Mouse (Mus musculus) induced T-regulatory cell, adult 2 months (primary cell): ENCODE measurements around the gene Ccdc102a.

Source experiments
- DNase-seq: peaks from one replicate; pipeline ENCODE4 v3.0.0-alpha.2; 2012; ENCODE audit warnings: low read depth

The Ccdc102a gene

DNA sequence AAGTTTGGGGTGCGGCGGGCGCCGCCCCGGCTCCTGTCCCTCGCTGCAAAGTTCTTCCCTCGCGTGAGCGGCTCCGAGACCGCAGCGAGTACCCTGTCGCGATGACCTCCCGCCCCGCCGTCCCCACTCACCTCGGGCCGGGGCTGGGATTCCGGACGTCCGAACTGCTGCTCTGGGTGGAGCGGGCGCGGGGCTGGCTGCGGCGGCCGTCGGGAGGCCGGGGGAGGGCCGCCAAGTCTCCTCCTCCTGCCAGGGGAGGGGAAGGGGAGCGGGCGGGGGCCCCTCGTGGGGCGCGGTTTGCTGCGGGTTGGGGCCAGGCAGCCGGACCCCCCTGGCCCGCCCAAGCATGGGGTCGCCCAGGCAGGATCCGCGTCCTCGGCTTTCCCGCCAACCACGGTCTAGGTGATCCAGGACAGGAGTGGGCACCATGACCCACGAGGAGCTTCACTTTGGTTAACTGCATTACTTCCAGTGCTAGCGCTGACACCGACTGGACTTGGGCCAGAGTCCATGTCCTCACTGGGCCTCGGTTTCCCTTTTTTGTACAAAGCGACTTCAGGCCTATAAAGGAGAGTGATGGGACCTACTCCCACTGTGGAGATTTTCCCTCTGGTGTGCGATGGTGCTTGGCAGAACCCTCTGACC, at the start of gene Ccdc102a:
Gene Ccdc102a (minus strand): TSS at position 248 of the 645 bp plus-strand sequence.
- DNase-seq = peak; percentile 50

DNA sequence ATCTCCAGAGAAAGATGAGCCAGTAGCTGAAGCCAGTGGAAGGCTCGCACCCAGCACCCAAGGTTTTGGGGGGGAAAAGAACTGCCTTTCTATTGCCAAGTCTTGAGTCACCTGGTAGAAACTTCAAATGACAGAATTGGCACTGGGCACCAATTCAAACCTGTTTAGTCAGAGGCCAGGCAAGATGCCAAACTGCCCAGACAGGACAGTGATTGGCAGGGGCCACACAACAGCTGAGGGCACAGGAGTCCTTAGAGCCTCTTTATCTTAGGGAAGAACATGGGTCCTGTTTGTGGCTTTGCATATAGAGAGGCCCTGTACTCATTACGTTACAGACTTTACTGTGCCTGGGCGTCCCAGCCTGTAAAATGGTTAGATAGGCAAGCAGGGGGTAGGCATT, 49.7 kb upstream of the Ccdc102a start:
- no peak for DNase-seq

DNA sequence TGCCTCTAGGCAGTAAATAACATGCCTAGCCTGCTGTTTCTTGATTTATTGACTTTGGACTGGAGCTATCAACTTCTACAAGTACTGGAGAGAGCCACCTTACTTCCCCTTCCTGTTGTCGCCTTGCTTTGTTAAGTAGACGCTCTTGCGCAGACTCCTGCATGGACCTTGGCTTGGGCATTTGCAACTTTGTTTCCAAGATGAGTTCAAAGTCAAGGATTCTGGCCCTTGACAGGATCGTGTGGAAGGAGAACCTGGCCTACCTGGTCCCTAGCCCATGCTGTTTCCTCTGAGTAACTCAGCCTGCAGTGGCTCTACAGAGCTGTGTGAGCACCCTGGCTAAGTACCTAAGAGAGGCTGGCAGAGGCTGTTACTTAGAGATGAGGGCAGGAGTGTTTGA, 49.2 kb upstream of the Ccdc102a start:
- no peak for DNase-seq

DNA sequence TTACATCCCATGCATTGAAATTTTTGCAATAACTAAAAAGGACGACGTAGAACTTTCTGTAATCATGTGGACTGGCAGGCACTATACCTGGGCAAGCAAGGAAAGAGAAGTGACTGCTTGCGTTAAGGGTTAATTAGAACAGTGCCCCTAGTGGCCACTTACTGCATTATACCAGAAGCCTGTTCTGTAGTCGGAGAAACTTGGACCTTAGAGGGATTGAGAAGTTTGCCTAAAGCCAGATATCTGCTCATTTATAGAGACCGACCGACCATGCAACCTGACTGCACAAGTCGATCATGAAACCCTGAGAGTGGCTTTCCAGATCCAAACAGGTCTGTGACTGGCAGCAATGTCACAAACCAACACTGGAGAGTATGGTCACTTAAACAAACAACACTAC, 48.7 kb upstream of the Ccdc102a start:
- peak; percentile 76 for DNase-seq

DNA sequence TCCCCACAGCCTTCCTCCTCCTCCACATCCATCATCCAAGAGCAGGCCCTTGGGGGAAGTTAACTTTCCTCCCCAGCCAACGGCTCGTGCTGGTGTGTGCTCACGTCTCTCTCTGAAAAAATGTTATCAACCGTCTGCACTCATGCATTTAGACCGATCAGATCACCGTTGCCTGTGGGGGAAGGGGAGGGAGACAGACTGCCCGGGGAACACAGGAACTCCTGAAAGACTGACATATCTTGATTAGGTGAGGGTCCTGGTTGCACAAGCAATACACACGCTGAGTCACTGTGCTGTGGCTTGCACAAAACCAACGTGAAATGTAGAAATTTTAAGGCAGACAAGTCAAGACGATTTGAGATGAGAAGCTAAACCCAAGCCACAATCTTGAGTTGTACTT, 46.9 kb upstream of the Ccdc102a start:
- no peak for DNase-seq

DNA sequence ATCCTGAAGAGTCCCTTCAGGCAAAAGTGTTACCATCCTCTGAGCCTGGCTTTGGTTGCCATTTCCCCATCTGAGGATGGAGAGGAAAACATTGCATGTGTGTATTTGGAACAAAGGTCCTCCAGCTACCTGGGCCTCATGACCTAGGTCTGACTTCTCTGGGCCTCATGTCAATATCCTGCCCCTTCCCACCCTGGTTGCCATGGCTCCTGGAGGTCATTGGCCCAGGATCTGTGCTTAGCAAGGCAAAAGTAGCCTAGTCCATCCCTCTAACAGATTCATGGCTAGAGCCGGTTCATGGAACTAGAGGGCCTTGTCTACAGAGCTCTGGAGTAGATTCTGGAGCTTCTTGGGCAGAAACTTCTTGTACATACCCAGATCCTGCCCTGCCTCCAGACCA, 44.3 kb upstream of the Ccdc102a start:
- DNase-seq = no peak

DNA sequence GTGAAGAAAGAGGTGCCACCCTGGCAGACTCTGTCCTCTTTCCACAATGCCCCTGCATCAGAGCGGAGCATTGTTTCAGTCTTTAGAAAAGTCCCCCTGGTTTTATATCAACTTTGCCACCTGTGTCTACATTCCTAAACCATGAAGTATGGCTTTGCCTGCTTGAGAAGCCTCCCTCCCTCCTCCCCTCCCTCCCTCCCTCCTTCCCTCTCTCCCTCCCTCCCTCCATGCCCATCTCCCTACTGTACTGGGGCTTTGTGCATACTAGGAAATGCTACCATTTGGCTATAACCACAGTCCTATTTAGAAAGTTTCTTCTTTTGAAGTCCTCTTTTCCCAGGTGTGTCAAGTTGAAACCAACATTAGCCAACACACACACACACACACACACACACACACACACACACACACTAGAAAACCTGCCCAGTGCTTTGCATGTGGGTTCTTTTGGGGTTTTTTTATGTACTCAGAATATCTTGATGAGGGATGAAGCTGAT, 38.2 kb upstream of the Ccdc102a start:
- peak; percentile 22 for DNase-seq

DNA sequence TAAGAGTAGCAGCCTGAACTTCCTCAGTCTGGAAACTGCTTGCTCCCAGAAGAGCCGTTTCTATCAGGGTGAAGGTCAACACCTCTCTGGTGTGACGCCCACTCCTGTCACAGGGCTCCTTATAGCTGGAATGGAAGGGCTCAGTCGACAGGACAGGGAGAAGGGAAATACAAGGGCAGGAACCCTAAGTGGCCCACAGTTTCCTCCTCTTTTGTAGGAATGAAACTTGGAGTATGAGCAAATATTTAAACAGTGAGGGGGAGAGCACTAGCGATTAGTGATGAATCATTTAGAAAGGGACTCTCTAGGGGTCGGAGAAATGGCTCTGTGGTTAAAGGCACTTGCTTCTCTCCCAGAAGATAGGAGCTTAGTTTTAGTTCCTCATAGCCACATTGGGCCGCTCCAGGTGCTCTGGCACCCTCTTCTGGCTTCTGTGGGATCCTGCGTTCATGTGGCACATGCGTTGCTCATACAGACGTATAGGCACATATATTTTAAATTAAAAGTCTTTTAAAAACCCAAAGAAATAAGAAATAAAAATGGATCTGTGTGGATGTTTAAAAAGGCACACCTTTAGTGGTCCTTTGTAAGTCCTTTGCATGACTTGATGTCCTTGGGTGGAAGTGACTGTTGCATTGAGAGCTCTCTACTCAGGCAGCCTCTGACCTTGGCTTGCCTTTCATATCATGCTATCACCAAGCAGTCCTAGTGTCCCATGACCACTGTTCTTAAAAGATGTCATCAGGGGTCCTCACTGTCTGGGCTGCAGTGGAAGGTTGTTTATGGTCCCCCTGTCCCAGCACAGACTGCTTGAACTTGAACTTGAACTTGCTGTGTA, 37.2 kb upstream of the Ccdc102a start:
- peak; percentile 55 for DNase-seq

DNA sequence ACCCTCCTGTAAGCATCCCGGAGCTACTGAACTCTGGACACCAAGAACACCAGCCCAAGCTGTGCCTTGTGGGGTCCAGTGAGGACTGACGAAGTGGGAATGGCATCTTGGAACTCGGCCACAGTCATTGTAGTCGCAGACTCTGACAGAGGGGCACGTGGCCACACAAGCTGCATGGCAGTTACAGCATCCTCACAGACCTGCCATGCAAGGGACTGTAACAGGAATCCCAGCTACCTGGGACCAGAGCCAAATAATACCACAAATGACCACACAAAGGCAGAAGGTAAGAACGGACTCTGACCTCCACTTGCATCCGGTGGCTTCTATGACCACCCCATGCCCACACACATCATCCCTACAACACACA, 36.5 kb upstream of the Ccdc102a start:
- DNase-seq = no peak

DNA sequence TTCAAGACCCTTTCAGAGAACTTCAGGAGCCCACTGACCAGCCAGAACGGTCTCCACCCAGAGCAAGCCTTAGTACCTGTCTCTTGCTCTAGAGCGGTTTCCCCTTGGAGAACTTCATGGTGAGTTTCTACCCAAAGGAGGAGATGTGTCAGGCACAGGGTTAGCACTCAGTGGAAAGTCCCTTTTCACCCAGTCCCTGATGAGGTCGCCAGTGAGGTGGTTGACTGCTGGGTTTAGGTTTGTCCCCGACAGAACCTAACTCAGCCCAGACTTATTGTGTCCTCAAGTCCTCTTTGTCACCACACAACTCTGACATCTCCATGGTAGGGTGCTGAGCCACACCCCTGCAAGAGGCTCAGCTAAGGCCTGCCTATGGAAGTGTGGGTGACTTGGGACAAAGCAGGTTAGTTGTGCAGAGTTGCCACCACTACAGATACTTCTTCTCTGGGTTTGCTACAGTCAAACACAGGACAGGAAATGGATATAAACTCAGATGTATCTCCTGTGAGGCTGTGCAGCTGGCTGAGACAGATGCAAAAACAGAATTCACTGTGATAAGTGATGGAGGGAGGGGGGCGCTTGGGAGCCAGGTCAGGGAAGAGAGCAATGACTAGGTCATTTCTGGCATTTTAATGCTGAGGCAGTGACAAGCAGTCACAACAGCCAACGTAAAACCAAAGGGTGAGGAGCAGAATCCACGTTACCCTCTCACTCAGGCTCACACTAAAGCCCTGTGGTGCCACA, 35.9 kb upstream of the Ccdc102a start:
- peak; percentile 37 for DNase-seq

DNA sequence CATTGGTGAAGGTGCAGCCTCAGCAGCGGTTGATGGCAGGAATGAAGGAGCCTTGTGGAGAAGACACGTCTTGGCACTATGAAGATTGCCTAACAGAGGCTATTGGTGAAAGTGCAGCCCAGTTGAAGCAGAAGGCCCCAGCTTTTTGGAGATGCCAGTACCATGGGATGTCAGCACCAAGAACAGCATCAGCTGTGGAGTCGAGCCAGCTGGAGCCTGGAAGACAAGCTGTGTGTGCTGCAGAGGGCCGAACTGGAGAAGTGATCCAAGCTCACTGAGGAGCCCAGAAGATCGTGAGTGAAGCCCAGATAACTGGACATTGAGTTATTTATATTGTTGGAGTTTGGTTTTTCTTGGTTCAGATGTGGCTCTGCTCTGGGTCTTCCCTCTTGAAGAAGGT, 34.2 kb upstream of the Ccdc102a start:
- no peak for DNase-seq

DNA sequence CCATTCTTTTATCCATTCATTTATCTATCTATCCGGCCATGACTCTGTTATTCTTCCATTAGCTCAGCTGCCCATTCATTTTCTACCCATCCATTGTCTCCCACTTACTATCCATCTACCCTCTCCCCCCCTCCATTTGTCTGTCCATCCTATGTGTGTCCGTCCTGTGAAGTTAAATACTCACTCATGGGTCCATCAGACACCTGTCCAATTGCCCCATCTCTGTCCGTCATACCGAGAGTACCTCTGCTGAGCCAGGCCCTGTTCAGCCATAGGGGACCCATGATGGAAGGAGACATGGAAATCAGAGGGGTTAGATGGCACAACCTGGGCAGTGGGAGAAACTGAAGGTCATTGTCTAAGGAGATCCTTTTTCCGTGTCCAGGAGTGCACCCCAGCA, 32.6 kb upstream of the Ccdc102a start:
- DNase-seq = no peak

DNA sequence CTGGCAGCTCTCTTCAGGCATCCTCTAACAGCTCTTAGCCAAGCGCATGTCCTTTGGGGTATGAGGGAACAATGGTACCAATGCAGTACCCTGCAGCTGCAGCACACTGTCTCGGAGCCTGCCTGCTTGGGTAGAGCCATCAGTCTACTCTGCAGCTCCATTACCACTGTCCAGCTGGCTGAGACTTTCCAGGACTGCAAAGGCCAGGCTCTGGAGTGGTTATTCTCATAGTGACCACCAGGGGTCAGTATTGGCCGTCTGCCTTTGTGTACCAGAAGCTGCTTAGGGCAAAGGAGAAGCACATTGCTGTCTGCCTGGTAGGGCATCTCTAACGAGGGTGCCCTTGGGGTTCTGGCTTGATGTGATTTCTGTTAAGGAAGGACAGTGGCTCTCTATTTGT, 32.1 kb upstream of the Ccdc102a start:
- peak; percentile 78 for DNase-seq

DNA sequence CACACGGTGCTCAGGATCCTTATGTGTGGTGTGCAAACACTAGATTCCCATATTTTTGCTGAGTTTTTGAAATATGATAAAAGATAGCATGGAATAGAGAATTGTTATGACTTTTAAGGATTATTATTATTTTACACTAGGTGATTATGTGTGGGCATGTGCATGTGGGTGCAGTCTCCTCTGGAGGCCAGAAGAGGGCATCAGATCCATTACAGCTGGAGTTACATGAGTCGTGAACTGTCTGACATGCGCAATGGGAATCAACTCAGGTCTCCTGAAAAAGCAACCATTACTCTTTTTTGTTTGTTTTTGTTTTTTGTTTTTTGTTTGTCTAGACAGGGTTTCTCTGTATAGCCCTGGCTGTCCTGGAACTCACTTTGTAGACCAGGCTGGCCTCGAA, 31.1 kb upstream of the Ccdc102a start:
- no peak for DNase-seq

DNA sequence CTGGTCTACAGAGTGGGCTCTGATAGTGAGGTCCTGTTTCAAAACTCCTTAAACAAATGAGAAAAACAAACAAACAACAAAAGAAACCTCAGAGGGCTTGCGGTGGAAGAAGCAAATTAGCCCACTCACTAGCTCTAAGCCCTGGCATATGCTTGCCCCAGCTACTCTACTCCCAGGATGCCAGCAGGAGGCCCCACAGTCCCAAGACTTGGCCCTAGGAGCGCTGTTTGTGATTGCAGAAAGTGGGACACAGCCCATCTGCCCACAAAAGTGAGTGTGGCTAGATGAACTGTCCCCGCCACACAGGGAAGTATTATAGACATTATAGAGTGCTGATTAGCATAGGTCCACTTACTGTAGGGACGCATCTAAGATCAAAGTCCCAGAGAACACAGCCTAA, 30.5 kb upstream of the Ccdc102a start:
- no peak for DNase-seq

DNA sequence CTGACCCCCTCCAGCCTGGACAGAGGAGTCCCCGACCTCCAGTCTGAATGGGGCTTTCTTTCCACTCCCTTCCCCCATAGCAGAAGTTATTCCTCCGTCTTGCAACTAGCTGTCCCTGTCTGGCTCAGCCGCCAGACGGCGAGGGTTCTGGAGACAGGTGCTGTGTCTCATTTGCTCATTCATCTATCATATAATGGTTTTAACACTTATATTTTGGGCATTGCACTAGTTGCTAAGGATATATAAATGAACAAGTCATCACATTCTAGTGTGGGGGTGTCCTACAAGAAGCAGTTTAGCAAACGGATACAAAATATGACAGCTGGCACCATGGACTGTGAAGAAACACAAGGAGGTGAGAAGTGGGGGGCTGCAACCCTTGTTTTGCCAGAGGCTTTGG, 27.3 kb upstream of the Ccdc102a start:
- DNase-seq = no peak

DNA sequence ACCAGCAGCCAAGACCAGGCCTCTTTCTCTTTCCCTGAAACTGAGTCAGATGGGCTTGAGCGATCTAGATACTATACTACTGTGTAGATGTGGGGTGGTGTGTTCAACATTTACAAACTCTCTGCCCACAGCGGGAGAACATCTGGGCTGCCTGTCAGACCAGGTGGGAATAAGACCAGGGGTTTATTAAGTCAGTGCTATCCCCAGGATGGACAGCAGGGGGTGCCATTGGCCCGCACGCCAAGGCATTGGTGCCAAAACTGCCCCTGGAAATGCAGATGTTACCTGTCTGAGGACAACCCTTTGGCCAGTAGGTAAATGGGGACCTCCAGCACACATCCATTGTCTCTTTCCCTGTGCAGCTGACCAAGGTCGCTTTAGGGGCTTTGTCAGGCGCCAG, 24.7 kb upstream of the Ccdc102a start:
- peak; percentile 72 for DNase-seq

DNA sequence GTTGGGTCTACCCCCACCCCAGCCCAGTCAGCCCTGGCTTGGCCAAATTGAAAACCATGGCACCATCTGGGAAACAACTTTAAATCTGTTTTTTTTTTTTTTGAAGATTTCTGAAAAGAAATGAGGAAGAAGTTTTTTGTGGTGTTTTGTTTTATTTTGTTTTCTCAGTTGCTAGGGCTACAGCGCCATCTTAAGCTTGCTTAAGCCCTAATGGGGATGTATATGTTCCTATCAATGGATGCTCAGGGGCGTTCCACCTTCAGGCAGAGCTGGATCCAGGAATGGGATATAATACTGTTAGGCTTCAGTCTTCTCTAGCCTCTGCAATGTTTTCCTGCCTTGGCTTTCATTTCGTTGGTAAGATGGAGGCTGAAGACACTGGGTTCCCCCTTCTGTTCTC, 17.3 kb upstream of the Ccdc102a start:
- no peak for DNase-seq

DNA sequence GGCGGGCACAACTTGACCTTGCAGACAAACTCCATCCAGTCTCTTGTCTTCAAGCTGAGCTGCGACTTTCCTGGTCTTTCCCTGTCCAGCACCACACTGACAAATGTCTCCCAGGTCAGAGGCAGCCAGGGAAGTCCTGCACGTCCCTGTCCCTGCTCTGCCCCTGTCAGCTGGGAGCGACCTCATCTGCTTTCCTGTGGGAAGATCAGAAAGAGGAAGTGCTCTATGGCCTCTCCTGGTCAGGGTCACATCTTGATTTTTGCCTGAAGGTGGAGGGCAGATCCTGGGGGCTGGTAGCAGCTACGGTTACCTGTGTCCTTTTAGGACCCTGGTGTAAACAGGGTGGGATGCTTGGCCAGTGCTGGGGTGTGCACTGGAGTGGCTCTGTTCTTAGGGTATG, 16.0 kb upstream of the Ccdc102a start:
- no peak for DNase-seq

DNA sequence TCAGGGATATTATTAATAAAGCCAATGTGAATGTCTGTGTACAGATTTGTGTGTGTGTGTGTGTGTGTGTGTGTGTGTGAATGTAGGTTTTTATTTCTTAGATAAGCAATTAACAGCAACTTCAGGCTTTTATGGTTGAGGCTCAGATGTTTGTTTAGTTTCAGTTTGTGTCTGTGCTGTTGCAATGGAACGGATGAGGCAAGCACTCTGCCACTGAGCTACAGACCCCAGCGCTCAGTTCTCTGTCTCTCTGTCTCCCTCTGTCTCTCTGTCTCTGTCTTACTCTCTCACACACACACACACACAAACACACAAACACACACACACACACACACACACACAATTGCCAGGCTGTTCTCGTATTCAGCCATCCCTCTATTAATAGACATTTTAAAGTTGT, 10.3 kb upstream of the Ccdc102a start:
- no peak for DNase-seq

DNA sequence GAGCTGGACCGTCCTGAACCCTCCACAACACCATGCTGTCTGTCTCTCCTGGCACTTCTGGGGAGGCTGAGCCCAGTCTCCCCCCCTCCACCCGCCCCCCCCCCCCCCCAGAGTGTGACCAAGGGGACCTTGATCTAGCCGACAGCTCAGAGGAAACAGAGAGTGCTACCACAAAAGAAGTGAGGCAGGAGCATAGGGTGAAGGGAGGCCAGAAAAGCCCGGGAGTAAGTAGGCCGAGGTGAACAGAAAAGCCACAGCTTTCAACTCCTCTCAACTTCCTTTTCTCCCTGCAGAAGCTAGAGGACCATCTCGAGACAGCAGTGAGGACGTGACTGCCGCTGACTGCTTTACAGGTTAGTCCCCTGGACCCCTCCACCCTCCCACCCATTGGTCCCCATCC, 5.5 kb upstream of the Ccdc102a start, which contains the start of gene Adgrg5:
Gene Adgrg5 (plus strand): TSS at position 290 of the 400 bp plus-strand sequence.
- DNase-seq = no peak

DNA sequence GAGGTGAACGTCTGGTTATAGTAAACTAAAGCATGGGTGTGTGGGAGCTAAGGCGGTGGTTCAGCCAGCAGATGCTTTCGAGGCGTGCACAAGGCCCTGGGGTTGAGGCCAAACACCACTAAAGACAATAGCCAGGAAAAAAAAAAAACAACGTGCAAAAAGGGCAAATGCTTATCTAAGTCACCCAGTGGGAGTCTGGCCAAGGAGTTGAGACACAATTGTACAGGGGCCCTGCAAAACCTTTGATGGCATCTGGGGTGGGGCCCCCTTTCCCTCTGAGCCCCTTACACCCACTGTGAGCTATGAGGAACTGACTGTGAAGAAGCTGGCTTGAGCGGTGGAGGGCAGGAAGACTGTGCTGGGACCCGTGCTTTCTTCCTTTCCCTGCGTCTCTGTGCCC, 4.7 kb upstream of the Ccdc102a start:
- no peak for DNase-seq

DNA sequence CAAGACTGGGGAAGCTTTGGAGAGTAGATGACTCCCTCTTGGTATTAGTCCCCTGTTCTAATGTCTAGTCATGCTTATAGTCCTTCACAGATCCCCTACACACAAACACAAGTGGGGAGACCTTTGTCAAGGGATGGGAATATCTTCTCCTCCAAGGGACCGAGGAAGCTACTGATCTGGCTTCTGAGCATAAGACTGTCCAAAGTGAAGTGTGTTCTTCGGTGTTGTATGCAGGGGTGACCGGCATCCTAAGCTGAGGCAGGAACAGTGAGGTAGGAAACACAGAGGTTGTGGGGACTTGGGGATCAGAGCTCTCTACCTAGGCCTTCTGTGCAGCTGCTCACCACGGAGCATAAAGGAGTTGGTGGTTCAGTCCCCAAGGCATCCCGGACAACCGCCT, 4.3 kb upstream of the Ccdc102a start:
- no peak for DNase-seq
